Comparison of ENCODE assay signal across 16 mouse cellular contexts in genomic region chr1:138913428-138913827, GRCm38 (mm10). TPM values are rescaled to one million over a fixed set of nuclear protein-coding genes. Genes with fewer than 3 reads are reported as not detected.
DNase-seq lines count a peak whose midpoint lies in the region; ATAC-seq and TF ChIP-seq lines count a peak whose summit lies in the region.
"Had no signal": no experiment of that assay in that cellular context is flagged by ENCODE, and none has a peak within 500 bp of the region (broad histone marks: within the 10 kb centered on the region; RNA-seq: fewer than 3 reads in every experiment).

No protein-coding gene starts in this region.

- H3K27ac ChIP-seq in liver, adult 2 months (replicated peaks; ENCODE audit: insufficient read depth, low read depth, low read length) = peak overlapping the region; percentile 89; the same call in 1 of the 2 replicates
- H3K27ac ChIP-seq in midbrain, embryonic 11.5 days (ENCODE audit: low read depth, low read length) = no peak overlapping the region
- no peak overlapping the region for H3K27ac ChIP-seq in midbrain, embryonic 14.5 days (replicated peaks; ENCODE audit: low read depth, low read length)
- H3K27ac ChIP-seq: embryonic facial prominence, embryonic 12.5 days; heart, embryonic 13.5 days; hindbrain, embryonic 15.5 days had no signal

- no peak overlapping the region for H3K4me3 ChIP-seq in liver, adult 2 months (ENCODE audit: insufficient read depth, low read depth, low read length)
- H3K4me3 ChIP-seq in midbrain, embryonic 11.5 days (ENCODE audit: low read depth, low read length) = no peak overlapping the region
- H3K4me3 ChIP-seq in midbrain, embryonic 14.5 days (replicated peaks; ENCODE audit: low read depth, low read length) = no peak overlapping the region
- H3K4me3 ChIP-seq: embryonic facial prominence, embryonic 12.5 days; heart, embryonic 13.5 days; hindbrain, embryonic 15.5 days had no signal

- no peaks in the 10 kb centered on the region for H3K36me3 ChIP-seq in liver, adult 2 months (ENCODE audit: control insufficient read depth, insufficient read depth, low read length)
- no peaks in the 10 kb centered on the region for H3K36me3 ChIP-seq in midbrain, embryonic 11.5 days (ENCODE audit: control insufficient read depth, insufficient read depth, low read length)
- no peaks in the 10 kb centered on the region for H3K36me3 ChIP-seq in midbrain, embryonic 14.5 days (ENCODE audit: control insufficient read depth, insufficient read depth, low read length)
- H3K36me3 ChIP-seq: embryonic facial prominence, embryonic 12.5 days; heart, embryonic 13.5 days; hindbrain, embryonic 15.5 days had no signal

- peak; percentile 64 for DNase-seq in heart, adult 11 months
- no peak for DNase-seq in heart, adult 8-10 months (ENCODE audit: low spot score)
- peak; percentile 66 for DNase-seq in liver, adult 2 months (ENCODE audit: extremely low read depth, low read depth, low spot score)
- DNase-seq in liver = no peak
- peak; percentile 45 for DNase-seq in midbrain, embryonic 11.5 days (ENCODE audit: low spot score, missing footprints)
- no peak for DNase-seq in midbrain, embryonic 14.5 days
- DNase-seq: cerebellum, adult 11-12 months; cerebellum, adult 9-10 months; cerebellum, postnatal 25 days had no signal

- no peak for ATAC-seq in midbrain, embryonic 11.5 days (ENCODE audit: low FRiP score)
- ATAC-seq in midbrain, embryonic 14.5 days (ENCODE audit: low FRiP score, low TSS enrichment) = no peak
- ATAC-seq: activated CD4-positive, CD25-positive, alpha-beta regulatory T cell, adult 4 months; forebrain, embryonic 16.5 days; Patski had no signal

- TF ChIP-seq CTCF in liver, adult 2 months (IDR thresholded peaks at IDR 0.05; ENCODE audit: low read depth, low read length) = no peak

- no peak overlapping the region for H3K4me2 ChIP-seq in midbrain, embryonic 11.5 days
- H3K4me2 ChIP-seq in midbrain, embryonic 14.5 days (ENCODE audit: low read length) = no peak overlapping the region
- H3K4me2 ChIP-seq: embryonic facial prominence, embryonic 12.5 days; hindbrain, embryonic 15.5 days had no signal

- no peaks in the 10 kb centered on the region for H3K9me3 ChIP-seq in midbrain, embryonic 11.5 days (ENCODE audit: control insufficient read depth, low read length)
- H3K9me3 ChIP-seq in midbrain, embryonic 14.5 days (ENCODE audit: control insufficient read depth, low read length) = no peaks in the 10 kb centered on the region
- H3K9me3 ChIP-seq: embryonic facial prominence, embryonic 12.5 days; hindbrain, embryonic 15.5 days had no signal

- 30% methylated on average over 4 of the region's 4 CpGs for WGBS in liver, adult 2 months
- 93% methylated on average over 4 of the region's 4 CpGs for WGBS in midbrain, embryonic 11.5 days
- WGBS in midbrain, embryonic 14.5 days = 94% methylated on average over 4 of the region's 4 CpGs

- no peaks in the 10 kb centered on the region for H3K27me3 ChIP-seq in liver, adult 2 months (ENCODE audit: control insufficient read depth, insufficient read depth, low read length)
- no peaks in the 10 kb centered on the region for H3K27me3 ChIP-seq in midbrain, embryonic 11.5 days (ENCODE audit: control insufficient read depth, insufficient read depth, low read length)
- no peaks in the 10 kb centered on the region for H3K27me3 ChIP-seq in midbrain, embryonic 14.5 days (ENCODE audit: control insufficient read depth, insufficient read depth, low read length)
- H3K27me3 ChIP-seq: CH12.LX; embryonic facial prominence, embryonic 12.5 days; heart, embryonic 13.5 days; hindbrain, embryonic 15.5 days; Patski had no signal

- TF ChIP-seq POLR2A in liver, adult 2 months (IDR thresholded peaks at IDR 0.05; ENCODE audit: extremely low read depth, insufficient read depth, low read length) = no peak

- no peaks in the 10 kb centered on the region for H3K79me2 ChIP-seq in liver, adult 2 months (ENCODE audit: control insufficient read depth, insufficient read depth, low read length)

- H3K4me1 ChIP-seq in liver, adult 2 months (ENCODE audit: control insufficient read depth, insufficient read depth, low read length) = peaks cover 5% of the 10 kb centered on the region; the same call in 1 of the 2 replicates
- no peaks in the 10 kb centered on the region for H3K4me1 ChIP-seq in midbrain, embryonic 11.5 days (ENCODE audit: control insufficient read depth, insufficient read depth, low read length)
- no peaks in the 10 kb centered on the region for H3K4me1 ChIP-seq in midbrain, embryonic 14.5 days (ENCODE audit: control insufficient read depth, insufficient read depth, low read length)
- H3K4me1 ChIP-seq: embryonic facial prominence, embryonic 12.5 days; hindbrain, embryonic 15.5 days had no signal

- H3K9ac ChIP-seq in liver, adult 2 months (ENCODE audit: low read depth, low read length) = no peak overlapping the region
- no peak overlapping the region for H3K9ac ChIP-seq in midbrain, embryonic 11.5 days (ENCODE audit: low read length)
- no peak overlapping the region for H3K9ac ChIP-seq in midbrain, embryonic 14.5 days (replicated peaks; ENCODE audit: low read length)
- H3K9ac ChIP-seq: embryonic facial prominence, embryonic 12.5 days; hindbrain, embryonic 15.5 days had no signal

RNA-seq across cellular contexts. Expression of gene Dennd1b, which starts 49.8 kb away (rescaled TPM):
- 10 to 100 TPM; 22.2 to 25.7 (median 23.8) TPM for total RNA-seq in heart, adult 8-10 months (2022)
- total RNA-seq in liver, adult 2 months (2014; rRNA removed) = 14.4 and 16.5 TPM in 2 replicates
- polyA plus RNA-seq in liver, adult 2 months (2012; rRNA removed) = 2.5 and 3.2 TPM in 2 replicates
- 12.2 and 13.3 TPM in 2 replicates for polyA plus RNA-seq in midbrain, embryonic 11.5 days (2014; fragmentation: Nextera tagmentation; extraction: Ambion mirVana)
- polyA plus RNA-seq in midbrain, embryonic 14.5 days (2014; fragmentation: Nextera tagmentation; extraction: Ambion mirVana) = 12.1 and 15.0 TPM in 2 replicates

RNA-seq across cellular contexts. Expression of gene 2310009B15Rik, which starts 56.8 kb away (rescaled TPM):
- 10 to 100 TPM in 3 of 4 experiments, 1 to 10 TPM in 1; 9.6 to 12.8 (median 10.9) TPM for total RNA-seq in heart, adult 8-10 months (2022)
- 14.0 and 14.8 TPM in 2 replicates for total RNA-seq in liver, adult 2 months (2014; rRNA removed)
- 11.8 and 17.4 TPM in 2 replicates for polyA plus RNA-seq in liver, adult 2 months (2012; rRNA removed)
- polyA plus RNA-seq in midbrain, embryonic 11.5 days (2014; fragmentation: Nextera tagmentation; extraction: Ambion mirVana) = 57.0 and 63.0 TPM in 2 replicates
- polyA plus RNA-seq in midbrain, embryonic 14.5 days (2014; fragmentation: Nextera tagmentation; extraction: Ambion mirVana) = 47.4 and 52.1 TPM in 2 replicates

Comparison
In these comparisons a context has a peak if more than half of its experiments do, and no peak if none do; other contexts are left out.
1. DNase-seq: peak in heart, adult 11 months (single experiment), liver, adult 2 months (single experiment) and midbrain, embryonic 11.5 days (single experiment); none in heart, adult 8-10 months (single experiment), liver (single experiment) and midbrain, embryonic 14.5 days (single experiment).